Mouse (Mus musculus): ENCODE measurements around the gene Shisal2a. TPM values are rescaled to one million over a fixed set of nuclear protein-coding genes. Genes with fewer than 3 reads are reported as not detected.
"Not testable (repeated sequence)": the region's sequence is repeated elsewhere in the genome, so short reads cannot be mapped to it uniquely, and the experiment has no call there.

Shisal2a gene
- total and polyA plus RNA-seq, 3 experiments, result not detected

DNA sequence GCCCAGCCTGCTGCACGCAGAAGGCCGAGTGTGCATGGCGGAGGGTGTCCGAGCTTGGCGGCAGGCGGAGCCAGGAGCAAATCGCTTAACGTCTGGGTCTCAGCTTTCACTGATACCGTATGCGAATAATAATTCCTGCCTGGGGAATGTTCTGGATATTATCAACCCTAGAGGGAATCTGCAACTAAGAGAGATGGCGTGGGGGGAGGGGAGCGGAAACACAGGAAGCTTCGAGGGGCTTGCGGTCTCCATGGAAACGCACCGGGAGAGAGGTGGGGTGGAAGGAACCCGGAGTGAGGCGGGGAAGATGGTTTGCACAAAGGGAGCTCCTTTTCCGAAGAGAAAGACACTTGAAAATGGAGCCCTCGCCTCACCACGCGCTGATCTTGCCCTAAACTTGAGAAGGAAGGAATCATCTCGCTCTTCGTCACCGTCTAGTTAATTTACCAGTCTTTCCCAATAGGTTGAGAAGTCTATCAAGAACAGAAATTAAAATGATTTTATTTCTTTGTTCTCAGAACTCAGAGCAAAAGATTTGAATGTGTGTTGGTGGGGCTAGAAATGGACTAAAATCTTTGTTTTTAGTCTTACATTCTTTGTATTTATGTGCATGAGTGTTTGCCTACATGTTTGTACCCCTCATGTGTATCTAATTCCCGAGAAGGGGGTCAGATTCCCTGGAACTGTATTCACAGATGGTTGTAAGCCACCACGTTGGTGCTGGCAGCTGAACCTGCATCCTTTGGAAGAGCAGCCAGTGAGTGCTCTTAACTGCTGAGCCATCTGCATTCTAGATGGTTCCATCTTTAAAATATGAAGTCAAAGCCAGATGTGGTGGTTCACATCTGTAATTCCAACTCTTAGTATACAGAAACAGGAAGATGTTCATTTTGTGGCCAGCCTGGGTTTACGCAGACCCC lies 22.8 kb downstream of the Shisal2a start:
- Histone ChIP-seq H3K27me3 (replicated peaks) (peaks cover 7% of the 10 kb centered on the region), H3K9ac (ENCODE audit: insufficient read depth, low read depth) (no peak overlapping the region), H3K27ac (ENCODE audit: insufficient read depth, low read depth) (no peak overlapping the region), H3K4me3 (replicated peaks in 1 of 3; ENCODE audit: low read depth in 2 of 3, low read length in 2 of 3, poor library complexity in 1 of 3) (no peak overlapping the region), H3K4me2 (ENCODE audit: insufficient read depth, low read depth, poor library complexity, severe bottlenecking) (no peak overlapping the region), H3K36me3 (replicated peaks in 1 of 2; ENCODE audit: control insufficient read depth in 1 of 2, insufficient read depth in 1 of 2, low read length in 1 of 2) (no peaks in the 10 kb centered on the region), H3K4me1 (ENCODE audit: control insufficient read depth in 1 of 2, insufficient read depth in 2 of 2) (peaks cover 4 to 20% of the 10 kb centered on the region in 2 experiments), H3K79me2 (replicated peaks; ENCODE audit: control insufficient read depth, extremely low read depth, insufficient read depth, poor library complexity, severe bottlenecking) (no peaks in the 10 kb centered on the region), H3K9me3 (replicated peaks; ENCODE audit: low read length) (no peaks in the 10 kb centered on the region)
- no peak for DNase-seq (ENCODE audit: extremely low read depth)
- TF ChIP-seq UBTF (IDR thresholded peaks at IDR 0.05; ENCODE audit: low read depth, low read length) (no peak), RCOR1 (conservative IDR thresholded peaks at IDR 0.05; ENCODE audit: low read depth, low read length) (no peak), ZNF384 (IDR thresholded peaks at IDR 0.05; ENCODE audit: low read depth, low read length) (no peak), ZMIZ1 (IDR thresholded peaks at IDR 0.05; ENCODE audit: low read depth, low read length) (no peak), CHD1 (IDR thresholded peaks at IDR 0.05; ENCODE audit: low read depth, low read length) (no peak), ETS1 (conservative IDR thresholded peaks at IDR 0.05; ENCODE audit: low read depth, low read length) (no peak)
- in situ Hi-C loops (cut with MboI; ENCODE audit: low pct_ligation_motif_present, low pct_unique_long_range_greater_than_20kb, low sequenced_read_pairs) (no loop called here), dilution Hi-C loops (cut with MboI; ENCODE audit: extremely low pct_ligation_motif_present, extremely low pct_unique_long_range_greater_than_20kb, low sequenced_read_pairs) (no loop called here)

DNA sequence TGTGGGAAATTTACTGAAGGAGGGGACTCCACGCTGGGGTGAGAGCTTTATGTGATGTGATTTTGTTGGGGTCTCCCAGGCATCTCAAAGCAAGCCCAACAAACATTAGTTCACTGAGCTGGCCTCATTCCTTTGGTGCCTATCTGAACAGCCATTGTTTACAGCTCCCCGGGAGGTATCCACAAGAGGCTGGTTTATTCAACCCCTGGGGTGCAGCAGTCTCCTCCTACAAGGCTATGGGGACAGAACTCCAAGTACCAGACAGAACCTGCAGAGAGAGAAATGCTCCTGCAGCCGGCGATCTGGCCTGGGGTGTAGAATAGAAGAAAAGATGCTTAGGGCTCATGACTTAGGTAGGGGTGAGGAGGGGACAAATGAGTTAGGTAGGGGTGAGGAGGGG lies 24.7 kb downstream of the Shisal2a start:
- H3K9me3 ChIP-seq (replicated peaks; ENCODE audit: low read length), result no peaks in the 10 kb centered on the region
- dilution Hi-C loops (cut with MboI; ENCODE audit: extremely low pct_ligation_motif_present, extremely low pct_unique_long_range_greater_than_20kb, low sequenced_read_pairs) (no loop called here), in situ Hi-C loops (cut with MboI; ENCODE audit: low pct_ligation_motif_present, low pct_unique_long_range_greater_than_20kb, low sequenced_read_pairs) (no loop called here)

DNA sequence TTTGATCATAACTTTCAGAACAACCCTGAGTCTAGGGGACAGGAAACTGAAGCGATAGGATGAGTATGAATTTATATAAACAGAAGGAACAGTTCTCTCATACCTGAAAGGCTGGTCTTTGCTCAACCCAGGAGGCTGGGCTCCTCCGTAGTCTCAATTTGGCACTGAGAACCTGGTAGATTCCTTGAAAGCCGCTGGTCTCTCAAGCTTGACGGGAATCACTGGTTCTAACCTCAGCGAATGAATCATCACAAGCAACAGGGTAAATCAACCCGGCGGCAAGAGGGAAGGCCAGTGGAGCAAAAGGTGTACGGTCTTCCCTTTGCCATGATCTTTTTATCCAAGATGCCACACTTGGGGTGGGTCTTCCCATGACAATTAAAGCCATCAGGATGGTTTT lies 25.7 kb downstream of the Shisal2a start:
- H3K27ac ChIP-seq (ENCODE audit: insufficient read depth, low read depth), result no peak overlapping the region
- no peaks in the 10 kb centered on the region for H3K36me3 ChIP-seq (replicated peaks in 1 of 2; ENCODE audit: control insufficient read depth in 1 of 2, insufficient read depth in 1 of 2, low read length in 1 of 2)
- no peak for DNase-seq (ENCODE audit: extremely low read depth)
- no peaks in the 10 kb centered on the region for H3K9me3 ChIP-seq (replicated peaks; ENCODE audit: low read length)
- in situ Hi-C loops (cut with MboI; ENCODE audit: low pct_ligation_motif_present, low pct_unique_long_range_greater_than_20kb, low sequenced_read_pairs), result no loop called here
- H3K4me3 ChIP-seq (replicated peaks in 1 of 3; ENCODE audit: low read depth in 2 of 3, low read length in 2 of 3, poor library complexity in 1 of 3), result no peak overlapping the region
- peaks cover 7% of the 10 kb centered on the region for H3K27me3 ChIP-seq (replicated peaks)
- no peak overlapping the region for H3K4me2 ChIP-seq (ENCODE audit: insufficient read depth, low read depth, poor library complexity, severe bottlenecking)
- dilution Hi-C loops (cut with MboI; ENCODE audit: extremely low pct_ligation_motif_present, extremely low pct_unique_long_range_greater_than_20kb, low sequenced_read_pairs), result no loop called here
- H3K79me2 ChIP-seq (replicated peaks; ENCODE audit: control insufficient read depth, extremely low read depth, insufficient read depth, poor library complexity, severe bottlenecking), result no peaks in the 10 kb centered on the region
- no peak for TF ChIP-seq JUND (conservative IDR thresholded peaks at IDR 0.05; ENCODE audit: low read depth, low read length)
- peaks cover under 1 to 13% of the 10 kb centered on the region in 2 experiments; a peak in 3 of 4 replicates for H3K4me1 ChIP-seq (ENCODE audit: control insufficient read depth in 1 of 2, insufficient read depth in 2 of 2)
- H3K9ac ChIP-seq (ENCODE audit: insufficient read depth, low read depth), result no peak overlapping the region

More for the DNA sequence above, 24.7 kb downstream of the Shisal2a start:
- TF ChIP-seq MEF2A (IDR thresholded peaks at IDR 0.05; ENCODE audit: borderline replicate concordance, low read depth, low read length), result no peak
- Histone ChIP-seq H3K36me3 (replicated peaks in 1 of 2; ENCODE audit: control insufficient read depth in 1 of 2, insufficient read depth in 1 of 2, low read length in 1 of 2) (no peaks in the 10 kb centered on the region), H3K4me2 (ENCODE audit: insufficient read depth, low read depth, poor library complexity, severe bottlenecking) (no peak overlapping the region), H3K27me3 (replicated peaks) (peaks cover 7% of the 10 kb centered on the region), H3K4me3 (replicated peaks in 1 of 3; ENCODE audit: low read depth in 2 of 3, low read length in 2 of 3, poor library complexity in 1 of 3) (no peak overlapping the region), H3K27ac (ENCODE audit: insufficient read depth, low read depth) (no peak overlapping the region), H3K9ac (ENCODE audit: insufficient read depth, low read depth) (no peak overlapping the region), H3K79me2 (replicated peaks; ENCODE audit: control insufficient read depth, extremely low read depth, insufficient read depth, poor library complexity, severe bottlenecking) (no peaks in the 10 kb centered on the region), H3K4me1 (ENCODE audit: control insufficient read depth in 1 of 2, insufficient read depth in 2 of 2) (peaks cover 4 to 24% of the 10 kb centered on the region in 2 experiments)
- no peak for DNase-seq (ENCODE audit: extremely low read depth)

- H3K9ac ChIP-seq (ENCODE audit: insufficient read depth, low read depth); H3K9me3 ChIP-seq (replicated peaks; ENCODE audit: low read length); H3K27me3 ChIP-seq (replicated peaks); H3K4me3 ChIP-seq (replicated peaks in 1 of 3; ENCODE audit: low read depth in 2 of 3, low read length in 2 of 3, poor library complexity in 1 of 3); dilution Hi-C loops (cut with MboI; ENCODE audit: extremely low pct_ligation_motif_present, extremely low pct_unique_long_range_greater_than_20kb, low sequenced_read_pairs); in situ Hi-C loops (cut with MboI; ENCODE audit: low pct_ligation_motif_present, low pct_unique_long_range_greater_than_20kb, low sequenced_read_pairs); DNase-seq (ENCODE audit: extremely low read depth); H3K27ac ChIP-seq (ENCODE audit: insufficient read depth, low read depth); H3K4me2 ChIP-seq (ENCODE audit: insufficient read depth, low read depth, poor library complexity, severe bottlenecking); H3K36me3 ChIP-seq (replicated peaks in 1 of 2; ENCODE audit: control insufficient read depth in 1 of 2, insufficient read depth in 1 of 2, low read length in 1 of 2); H3K79me2 ChIP-seq (replicated peaks; ENCODE audit: control insufficient read depth, extremely low read depth, insufficient read depth, poor library complexity, severe bottlenecking): not testable (repeated sequence)
- H3K4me1 ChIP-seq (ENCODE audit: control insufficient read depth in 1 of 2, insufficient read depth in 2 of 2), result peaks cover 3 to 39% of the 10 kb centered on the region in 2 experiments; a peak in 3 of 4 replicates
Observed at GRCm38 (mm10) chr4:108353591-108353990, 29.6 kb downstream of the Shisal2a start.

Measured in CH12.LX (cell line).